Mouse (Mus musculus): Measurements from ENCODE around the gene Ddx31.

Ddx31 gene

GRCm38 (mm10) chr2:28863857-28864256 lies 23.7 kb downstream of the Ddx31 start:
- no peak for ATAC-seq (ENCODE audit: low TSS enrichment)

GRCm38 (mm10) chr2:28867495-28867894 lies 27.3 kb downstream of the Ddx31 start:
- ATAC-seq (ENCODE audit: low TSS enrichment): no peak

- ATAC-seq (ENCODE audit: low TSS enrichment): no peak
Observed at GRCm38 (mm10) chr2:28875554-28875953, 35.3 kb downstream of the Ddx31 start.

- no peak for ATAC-seq (ENCODE audit: low TSS enrichment)
Observed at GRCm38 (mm10) chr2:28881275-28881674, 41.1 kb downstream of the Ddx31 start.

- no peak for ATAC-seq (ENCODE audit: low TSS enrichment)
Observed at GRCm38 (mm10) chr2:28882047-28882446, 41.8 kb downstream of the Ddx31 start.

GRCm38 (mm10) chr2:28882826-28883485 lies 42.8 kb downstream of the Ddx31 start:
- no peak for ATAC-seq (ENCODE audit: low TSS enrichment)

- ATAC-seq (ENCODE audit: low TSS enrichment): no peak
Observed at GRCm38 (mm10) chr2:28884914-28885313, 44.7 kb downstream of the Ddx31 start.

GRCm38 (mm10) chr2:28892796-28893195 lies 52.6 kb downstream of the Ddx31 start:
- ATAC-seq (ENCODE audit: low TSS enrichment): no peak

GRCm38 (mm10) chr2:28893526-28893925 lies 53.3 kb downstream of the Ddx31 start:
- no peak for ATAC-seq (ENCODE audit: low TSS enrichment)

- no peak for ATAC-seq (ENCODE audit: low TSS enrichment)
Observed at GRCm38 (mm10) chr2:28895876-28896275, 55.7 kb downstream of the Ddx31 start.

- no peak for ATAC-seq (ENCODE audit: low TSS enrichment)
Observed at GRCm38 (mm10) chr2:28897340-28897899, 57.2 kb downstream of the Ddx31 start.

GRCm38 (mm10) chr2:28902291-28902690 lies 62.1 kb downstream of the Ddx31 start:
- no peak for ATAC-seq (ENCODE audit: low TSS enrichment)

GRCm38 (mm10) chr2:28903871-28904270 lies 63.7 kb downstream of the Ddx31 start:
- ATAC-seq (ENCODE audit: low TSS enrichment): no peak

GRCm38 (mm10) chr2:28904786-28905185 lies 64.6 kb downstream of the Ddx31 start:
- ATAC-seq (ENCODE audit: low TSS enrichment): no peak

- no peak for ATAC-seq (ENCODE audit: low TSS enrichment)
Observed at GRCm38 (mm10) chr2:28905561-28905960, 65.4 kb downstream of the Ddx31 start.

- ATAC-seq (ENCODE audit: low TSS enrichment): no peak
Observed at GRCm38 (mm10) chr2:28907691-28908388, 67.6 kb downstream of the Ddx31 start.

GRCm38 (mm10) chr2:28908389-28909153 lies 68.4 kb downstream of the Ddx31 start:
- no peak for ATAC-seq (ENCODE audit: low TSS enrichment)

- ATAC-seq (ENCODE audit: low TSS enrichment): no peak
Observed at GRCm38 (mm10) chr2:28909186-28909817, 69.1 kb downstream of the Ddx31 start.

GRCm38 (mm10) chr2:28909818-28910710 lies 69.9 kb downstream of the Ddx31 start:
- no peak for ATAC-seq (ENCODE audit: low TSS enrichment)

GRCm38 (mm10) chr2:28910877-28911276 lies 70.7 kb downstream of the Ddx31 start:
- ATAC-seq (ENCODE audit: low TSS enrichment): no peak

All from frontal cortex, adult (tissue).